Mouse (Mus musculus): ENCODE results near the gene Rbfox3.

DNA sequence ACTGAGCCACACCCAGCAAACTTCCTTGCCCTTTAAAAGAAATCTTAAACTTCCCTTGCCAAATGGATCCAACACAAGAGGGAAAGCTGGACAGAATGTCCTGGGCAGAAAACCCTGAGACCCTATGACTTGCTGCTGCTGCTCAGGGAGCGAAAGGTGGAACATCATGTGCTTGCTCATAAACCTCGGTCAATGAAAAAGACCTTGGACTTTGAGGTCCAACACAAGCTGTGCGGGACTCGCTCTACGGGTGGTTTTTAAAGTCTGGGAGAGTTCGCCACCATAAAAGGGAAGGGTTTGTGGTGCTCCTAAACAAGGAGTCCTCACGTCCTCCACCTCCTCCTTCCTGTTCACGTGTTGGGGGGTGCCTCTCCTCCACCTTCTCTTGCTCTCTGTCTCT is 34.5 kb upstream of the Rbfox3 start:
- TF ChIP-seq POLR2A (IDR thresholded peaks at IDR 0.05; ENCODE audit: insufficient read length, low read depth) (no peak), MAX (IDR thresholded peaks at IDR 0.05; ENCODE audit: low read depth) (no peak), TCF12 (IDR thresholded peaks at IDR 0.05; ENCODE audit: insufficient read depth, poor library complexity, severe bottlenecking) (no peak), E2F4 (IDR thresholded peaks at IDR 0.05; ENCODE audit: insufficient read depth) (no peak), POLR2AphosphoS2 (IDR thresholded peaks at IDR 0.05; ENCODE audit: insufficient read length, low read depth) (no peak), USF1 (IDR thresholded peaks at IDR 0.05; ENCODE audit: low read depth) (no peak), TCF3 (IDR thresholded peaks at IDR 0.05; ENCODE audit: insufficient read length, low read depth) (no peak)

Measured in myocyte (in vitro differentiated cells).